Mouse (Mus musculus) gastrocnemius, postnatal 10 days (tissue): ENCODE data around the gene Higd2a. TPM values are rescaled to one million over a fixed set of nuclear protein-coding genes. Genes with fewer than 3 reads are reported as not detected.

Source experiments
- DNase-seq: peaks from one replicate; pipeline ENCODE4 v3.0.0; 2021; ENCODE audit warnings: mixed read lengths
- microRNA-seq, 2 experiments: library from miRNA; unstranded; fragments of <30 nt; microRNA quantifications; one replicate each; pipeline ENCODE4 v1.2.0; 2021
- total RNA-seq, 2 experiments: library from RNA; stranded (reverse); gene quantifications; 2 replicates each; pipeline ENCODE4 v1.2.3; 2021

Higd2a gene
- total RNA-seq, 2 experiments from 2014 or later: 117 to 126 TPM

GRCm38 (mm10) chr13:54621155-54621932, 31.3 kb downstream of the Higd2a start, which contains the start of gene Faf2:
TSS of gene Faf2 (plus strand) at chr13:54621784.
- DNase-seq: peak; percentile 99

- no peak for DNase-seq
Measured at GRCm38 (mm10) chr13:54621960-54622521, 32.0 kb downstream of the Higd2a start.

- no peak for DNase-seq
Measured at GRCm38 (mm10) chr13:54629128-54629527, 39.1 kb downstream of the Higd2a start.

- no peak for DNase-seq
Measured at GRCm38 (mm10) chr13:54632731-54633277, 42.8 kb downstream of the Higd2a start.

- no peak for DNase-seq
Measured at GRCm38 (mm10) chr13:54635011-54635410, 45.0 kb downstream of the Higd2a start.

Small RNAs within 50 kb of the gene (microRNA-seq; reads per million reads assigned to microRNA genes)
- 0 reads per million in 2 experiments for gene Gm24195

Other genes with a start within 250 kb of the Higd2a start
- 10 to 100 TPM in 1 of 2 experiments, 1 to 10 TPM in 1; 8.9 to 11.0 TPM for gene Cplx2, start 218.9 kb upstream of the Higd2a start, total RNA-seq
- 10 to 100 TPM; 18.9 to 19.1 TPM for gene Thoc3, start 121.4 kb upstream of the Higd2a start, total RNA-seq
- 1 to 10 TPM; 3.0 to 5.0 TPM for gene Simc1, start 86.4 kb upstream of the Higd2a start, total RNA-seq
- 100 to 1,000 TPM in 1 of 2 experiments, 10 to 100 TPM in 1; 94.0 to 101 TPM for gene 4833439L19Rik, start 24.8 kb upstream of the Higd2a start, total RNA-seq
- gene Arl10, start 15.2 kb upstream of the Higd2a start, total RNA-seq: 1 to 10 TPM; 6.0 to 7.8 TPM
- 10 to 100 TPM; 17.7 to 19.6 TPM for gene Nop16, start 117 bp upstream of the Higd2a start, total RNA-seq
- gene Cltb, start 21.1 kb downstream of the Higd2a start, total RNA-seq: 10 to 100 TPM; 82.3 to 88.0 TPM
- 10 to 100 TPM; 21.7 to 27.3 TPM for gene Faf2, start 31.6 kb downstream of the Higd2a start, total RNA-seq
- 10 to 100 TPM; 32.5 to 35.3 TPM for gene Rnf44, start 103.7 kb downstream of the Higd2a start, total RNA-seq
- gene Cdhr2, start 111.3 kb downstream of the Higd2a start, total RNA-seq: under 1 TPM in 1 of 2 experiments, not detected in 1; 0.07 TPM
- under 1 TPM; 0.47 to 0.63 TPM for gene Gprin1, start 159.7 kb downstream of the Higd2a start, total RNA-seq
- 1 to 10 TPM in 1 of 2 experiments, under 1 TPM in 1; 0.40 to 1.1 TPM for gene Sncb, start 176.4 kb downstream of the Higd2a start, total RNA-seq
- not detected for gene Eif4e1b, start 193.8 kb downstream of the Higd2a start, total RNA-seq
- 10 to 100 TPM; 23.0 to 26.8 TPM for gene Tspan17, start 199.2 kb downstream of the Higd2a start, total RNA-seq